Mouse (Mus musculus): ENCODE results near the gene Gm26965. TPM values are rescaled to one million over a fixed set of nuclear protein-coding genes. Genes with fewer than 3 reads are reported as not detected.
"Not testable (repeated sequence)": the region's sequence is repeated elsewhere in the genome, so short reads cannot be mapped to it uniquely, and the experiment has no call there.

Gm26965 gene
- polyA plus RNA-seq, 1 experiment from 2014 or later, result not detected

- H3K4me2 ChIP-seq (replicated peaks), result peak within 1 kb of the TSS; percentile 76
- 6% methylated on average over 20 of the region's 20 CpGs for WGBS
- peak within 1 kb of the TSS; percentile 56 for H3K9ac ChIP-seq (replicated peaks)
- H3K9me3 ChIP-seq, result no peaks in the 10 kb centered on the region
- H3K4me3 ChIP-seq, result peak within 1 kb of the TSS; percentile 64
- peaks cover 13% of the 10 kb centered on the region for H3K4me1 ChIP-seq
- peaks cover 14% of the 10 kb centered on the region; the same call in 1 of the 2 replicates for H3K36me3 ChIP-seq
- peak; percentile 96 for ATAC-seq (replicated peaks)
- peak within 1 kb of the TSS; percentile 16; the same call in 1 of the 2 replicates for H3K27ac ChIP-seq (replicated peaks)
- H3K27me3 ChIP-seq, result no peaks in the 10 kb centered on the region
These were observed 42.1 kb downstream of the Gm26965 start, which contains the start of gene Zfp874b for GRCm38 (mm10) chr13:67483625-67484423. TSS of gene Zfp874b (minus strand) at chr13:67484258.

GRCm38 (mm10) chr13:67481528-67481927 is 44.4 kb downstream of the Gm26965 start:
- Histone ChIP-seq H3K9ac (replicated peaks) (no peak overlapping the region), H3K4me2 (replicated peaks) (no peak overlapping the region), H3K9me3 (no peaks in the 10 kb centered on the region), H3K4me3 (no peak overlapping the region), H3K4me1 (peaks cover 13% of the 10 kb centered on the region), H3K27ac (replicated peaks) (no peak overlapping the region), H3K36me3 (no peaks in the 10 kb centered on the region), H3K27me3 (no peaks in the 10 kb centered on the region)
- WGBS, result 67% methylated on average over 4 of the region's 4 CpGs
- ATAC-seq (replicated peaks), result no peak

GRCm38 (mm10) chr13:67469274-67469673 is 56.7 kb downstream of the Gm26965 start:
- no peak for ATAC-seq (replicated peaks)
- WGBS, result 91% methylated on average over 3 of the region's 3 CpGs

GRCm38 (mm10) chr13:67463506-67464185 is 62.3 kb downstream of the Gm26965 start:
- H3K27ac ChIP-seq (replicated peaks); H3K9me3 ChIP-seq; ATAC-seq (replicated peaks); H3K36me3 ChIP-seq; H3K4me2 ChIP-seq (replicated peaks); H3K9ac ChIP-seq (replicated peaks); H3K4me1 ChIP-seq; H3K4me3 ChIP-seq; H3K27me3 ChIP-seq: not testable (repeated sequence)
- 90% methylated on average over 3 of the region's 5 CpGs for WGBS

More at GRCm38 (mm10) chr13:67469274-67469673, 56.7 kb downstream of the Gm26965 start:
- Histone ChIP-seq H3K9ac (replicated peaks) (no peak overlapping the region), H3K27me3 (no peaks in the 10 kb centered on the region), H3K4me1 (no peaks in the 10 kb centered on the region), H3K4me2 (replicated peaks) (no peak overlapping the region), H3K9me3 (no peaks in the 10 kb centered on the region), H3K4me3 (no peak overlapping the region), H3K27ac (replicated peaks) (no peak overlapping the region), H3K36me3 (peaks cover 16% of the 10 kb centered on the region)

- no peaks in the 10 kb centered on the region for H3K27me3 ChIP-seq
- WGBS, result 4% methylated on average over 3 of the region's 3 CpGs
- peak overlapping the region; percentile 34; the same call in 1 of the 2 replicates for H3K9ac ChIP-seq (replicated peaks)
- peaks cover 8% of the 10 kb centered on the region for H3K4me1 ChIP-seq
- peak overlapping the region; percentile 68 for H3K4me2 ChIP-seq (replicated peaks)
- H3K4me3 ChIP-seq, result peak overlapping the region; percentile 59
- ATAC-seq (replicated peaks), result peak; percentile 47; the same call in 1 of the 2 replicates
- no peak overlapping the region for H3K27ac ChIP-seq (replicated peaks)
- 0 out of 2 replicates have a peak, but pooled peaks cover 2% of the 10 kb centered on the region for H3K36me3 ChIP-seq
- no peaks in the 10 kb centered on the region for H3K9me3 ChIP-seq
These were observed 74.0 kb downstream of the Gm26965 start for GRCm38 (mm10) chr13:67452021-67452309.

GRCm38 (mm10) chr13:67451172-67452020 is 74.6 kb downstream of the Gm26965 start, which contains the start of gene Zfp874a:
TSS of gene Zfp874a (minus strand) at chr13:67451624.
- peak; percentile 98 for ATAC-seq (replicated peaks)
- H3K27ac ChIP-seq (replicated peaks), result no peak within 1 kb of the TSS
- no peaks in the 10 kb centered on the region for H3K9me3 ChIP-seq

More at GRCm38 (mm10) chr13:67451172-67452020, 74.6 kb downstream of the Gm26965 start, which contains the start of gene Zfp874a:
- H3K36me3 ChIP-seq, result peaks cover 6% of the 10 kb centered on the region
- H3K9ac ChIP-seq (replicated peaks), result peak within 1 kb of the TSS; percentile 55
- peak within 1 kb of the TSS; percentile 68 for H3K4me2 ChIP-seq (replicated peaks)
- peak within 1 kb of the TSS; percentile 59 for H3K4me3 ChIP-seq
- H3K4me1 ChIP-seq, result peaks cover 8% of the 10 kb centered on the region
- 3% methylated on average over 20 of the region's 20 CpGs for WGBS
- H3K27me3 ChIP-seq, result no peaks in the 10 kb centered on the region

Other genes starting within 250 kb of the Gm26965 start
- gene Zfp458, start 247.7 kb downstream of the Gm26965 start, polyA plus RNA-seq (2015; fragmentation: Nextera tagmentation; extraction: Ambion mirVana), result 5.3 and 5.8 TPM in 2 replicates
- 0.86 and 1.1 TPM in 2 replicates for gene Zfp457, start 219.7 kb downstream of the Gm26965 start, polyA plus RNA-seq (2015; fragmentation: Nextera tagmentation; extraction: Ambion mirVana)
- gene Zfp595, start 193.6 kb downstream of the Gm26965 start, polyA plus RNA-seq (2015; fragmentation: Nextera tagmentation; extraction: Ambion mirVana), result 1.6 and 2.2 TPM in 2 replicates
- 1.3 TPM in 1 of 2 replicates, not detected in the other for gene Gm28044, start 165.6 kb downstream of the Gm26965 start, polyA plus RNA-seq (2015; fragmentation: Nextera tagmentation; extraction: Ambion mirVana)
- 0.64 and 0.72 TPM in 2 replicates for gene Zfp953, start 165.5 kb downstream of the Gm26965 start, polyA plus RNA-seq (2015; fragmentation: Nextera tagmentation; extraction: Ambion mirVana)
- gene Gm28041, start 150.4 kb downstream of the Gm26965 start, polyA plus RNA-seq (2015; fragmentation: Nextera tagmentation; extraction: Ambion mirVana), result not detected in 2 replicates
- gene Zfp456, start 150.3 kb downstream of the Gm26965 start, polyA plus RNA-seq (2015; fragmentation: Nextera tagmentation; extraction: Ambion mirVana), result 0.61 and 0.65 TPM in 2 replicates
- gene Zfp429, start 126.3 kb downstream of the Gm26965 start, polyA plus RNA-seq (2015; fragmentation: Nextera tagmentation; extraction: Ambion mirVana), result 4.6 and 4.7 TPM in 2 replicates
- 1.3 and 1.8 TPM in 2 replicates for gene Zfp459, start 104.7 kb downstream of the Gm26965 start, polyA plus RNA-seq (2015; fragmentation: Nextera tagmentation; extraction: Ambion mirVana)
- gene Zfp874a, start 74.5 kb downstream of the Gm26965 start, polyA plus RNA-seq (2015; fragmentation: Nextera tagmentation; extraction: Ambion mirVana), result 7.3 and 7.5 TPM in 2 replicates
- gene Zfp874b, start 41.9 kb downstream of the Gm26965 start, polyA plus RNA-seq (2015; fragmentation: Nextera tagmentation; extraction: Ambion mirVana), result 3.3 and 3.9 TPM in 2 replicates
- gene Zfp58, start 25.6 kb downstream of the Gm26965 start, polyA plus RNA-seq (2015; fragmentation: Nextera tagmentation; extraction: Ambion mirVana), result 12.3 and 12.6 TPM in 2 replicates
- gene Zfp87, start within 50 bp of the Gm26965 start, polyA plus RNA-seq (2015; fragmentation: Nextera tagmentation; extraction: Ambion mirVana), result 42.8 and 43.6 TPM in 2 replicates
- 15.3 and 16.2 TPM in 2 replicates for gene Zfp748, start 27.7 kb upstream of the Gm26965 start, polyA plus RNA-seq (2015; fragmentation: Nextera tagmentation; extraction: Ambion mirVana)
- 5.2 and 6.7 TPM in 2 replicates for gene Zfp729b, start 83.6 kb upstream of the Gm26965 start, polyA plus RNA-seq (2015; fragmentation: Nextera tagmentation; extraction: Ambion mirVana)
- gene Gm49345, start 111.6 kb upstream of the Gm26965 start, polyA plus RNA-seq (2015; fragmentation: Nextera tagmentation; extraction: Ambion mirVana), result 0.17 and 0.46 TPM in 2 replicates
- gene Zfp729a, start 111.6 kb upstream of the Gm26965 start, polyA plus RNA-seq (2015; fragmentation: Nextera tagmentation; extraction: Ambion mirVana), result 3.5 and 4.1 TPM in 2 replicates
- 16.2 and 21.1 TPM in 2 replicates for gene Zfp738, start 160.9 kb upstream of the Gm26965 start, polyA plus RNA-seq (2015; fragmentation: Nextera tagmentation; extraction: Ambion mirVana)
- gene Zfp65, start 203.0 kb upstream of the Gm26965 start, polyA plus RNA-seq (2015; fragmentation: Nextera tagmentation; extraction: Ambion mirVana), result 11.9 and 13.2 TPM in 2 replicates
- 7.1 and 8.6 TPM in 2 replicates for gene Zfp85, start 229.1 kb upstream of the Gm26965 start, polyA plus RNA-seq (2015; fragmentation: Nextera tagmentation; extraction: Ambion mirVana)

All from forebrain, embryonic 15.5 days (tissue).